Mouse (Mus musculus) spleen, postnatal 4 days (tissue): Measurements from ENCODE around the gene Thoc5.

Experiments used
- DNase-seq, 2 experiments: peaks; one replicate each; pipeline ENCODE4 v3.0.0; 2022; ENCODE audit warnings: low spot score in 2 of 2

Gene Thoc5

DNA sequence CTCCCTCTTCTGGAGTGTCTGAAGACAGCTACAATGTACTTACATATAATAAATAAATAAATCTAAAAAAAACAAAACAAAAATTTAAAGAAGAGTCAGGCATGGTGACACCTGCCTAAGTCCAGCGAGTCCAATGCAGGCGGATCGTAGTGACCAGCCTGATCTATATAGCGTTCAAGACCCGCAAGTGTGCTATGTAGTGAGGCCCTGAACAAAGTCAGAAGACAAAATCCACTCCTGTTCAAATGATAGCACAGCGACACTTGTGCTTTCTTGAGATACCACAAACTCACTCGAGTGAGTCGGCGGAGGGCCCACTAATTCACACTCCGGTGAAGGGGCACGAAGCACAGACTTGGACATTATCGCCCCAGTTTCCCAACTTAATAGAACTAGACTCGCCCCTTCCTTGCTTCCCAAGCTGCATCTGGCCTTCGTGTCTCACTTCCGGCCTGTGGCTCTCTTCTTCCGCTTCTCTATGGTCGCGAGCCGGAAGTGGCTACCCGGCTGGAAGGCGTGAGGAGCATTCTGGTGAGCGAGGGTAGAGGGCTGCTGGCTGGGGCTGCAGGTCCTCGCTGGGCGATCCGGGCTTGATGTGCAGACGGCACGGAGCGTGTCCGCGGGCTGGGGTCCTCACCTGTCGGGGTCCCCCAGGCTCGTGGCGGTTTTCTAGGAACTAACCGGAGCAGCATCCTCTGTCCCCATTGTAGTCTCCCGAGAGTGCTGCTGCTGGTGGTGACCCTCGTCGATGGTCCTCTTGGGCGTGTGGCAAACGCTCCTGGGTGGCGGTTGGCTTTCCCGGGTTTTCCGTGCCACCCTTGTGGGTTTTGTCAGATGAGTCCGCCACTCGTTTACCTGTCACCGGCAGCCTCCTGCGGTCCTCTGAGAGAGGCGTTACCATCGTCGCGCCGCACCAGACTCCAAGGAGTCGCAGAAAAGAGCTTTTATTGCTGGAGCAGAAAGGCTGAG, at the start of gene Thoc5:
TSS of gene Thoc5 (plus strand) at position 473 of the 969 bp plus-strand sequence.
- DNase-seq = peak; percentile 73 to 87

DNA sequence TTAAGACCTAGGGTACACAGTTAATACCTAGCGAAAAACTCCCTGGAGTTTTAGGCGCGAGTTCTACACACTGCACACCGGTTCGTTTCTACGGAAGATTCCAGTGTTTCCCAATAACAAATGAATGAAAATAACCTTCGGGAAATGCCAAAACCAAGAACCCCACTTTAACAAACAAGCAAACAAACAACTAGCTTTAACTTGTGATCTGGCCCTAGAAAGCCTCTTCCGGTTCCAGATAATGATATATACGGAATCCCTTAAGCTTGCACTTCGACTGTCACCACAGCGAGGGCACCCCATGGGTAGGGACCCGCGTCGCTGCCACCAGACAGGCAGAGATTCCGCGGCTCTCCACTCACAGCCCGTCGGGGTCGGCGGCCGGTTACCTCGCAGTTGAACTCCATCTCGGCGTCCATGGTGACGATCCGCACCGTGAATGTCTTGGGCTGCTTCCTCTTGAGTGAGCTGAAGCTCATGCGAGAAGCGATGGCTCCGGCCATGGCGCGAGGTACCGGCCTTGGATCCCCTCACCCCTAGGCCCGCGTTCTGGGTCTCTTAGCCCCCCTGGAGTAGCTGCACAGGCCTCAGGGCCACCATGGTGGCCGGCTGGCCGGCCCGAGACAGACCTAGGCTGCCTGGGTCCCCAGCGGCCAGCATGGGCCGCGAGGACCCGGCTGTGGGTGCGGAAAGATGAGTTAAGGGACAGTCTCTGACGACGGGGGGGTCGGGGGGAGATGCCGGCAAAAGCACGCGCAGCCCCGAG, 46.5 kb upstream of the Thoc5 start:
- peak; percentile 61 to 84 for DNase-seq

DNA sequence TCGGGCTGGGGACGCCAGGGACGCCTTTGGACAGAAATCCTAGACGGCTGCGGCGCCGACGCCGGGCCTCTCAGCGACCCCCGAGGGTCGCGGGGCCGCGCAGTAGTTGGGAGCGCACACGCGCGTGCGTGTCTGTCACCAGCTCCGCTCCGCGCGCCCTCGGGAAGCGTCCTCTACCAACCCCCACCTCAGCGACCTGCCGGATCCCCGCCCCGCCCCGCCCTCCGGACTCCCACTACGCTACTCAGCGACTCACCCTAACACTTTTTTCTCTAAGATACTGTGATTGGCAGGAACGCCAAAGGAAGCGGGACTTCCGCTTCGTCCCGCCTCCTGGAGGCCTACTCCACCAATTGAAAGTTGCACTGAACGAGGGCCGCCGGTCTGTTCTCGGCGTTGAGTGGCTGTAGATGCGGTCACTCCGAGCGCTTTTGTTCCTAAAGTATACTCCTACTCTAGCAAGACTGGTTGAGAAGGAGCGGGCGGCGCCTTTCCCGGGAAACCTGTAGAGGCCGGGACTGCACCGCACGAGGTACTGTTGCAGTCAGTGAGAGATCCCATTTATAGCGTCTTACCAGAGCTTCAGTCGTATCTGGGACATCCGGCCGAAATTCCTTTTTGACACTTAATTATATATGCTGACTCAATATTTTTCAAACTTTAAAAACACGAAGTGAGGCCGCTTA, 45.7 kb upstream of the Thoc5 start, which contains the start of gene Nf2:
TSS of gene Nf2 (minus strand) at position 279 of the 686 bp plus-strand sequence.
- peak; percentile 95 for DNase-seq

DNA sequence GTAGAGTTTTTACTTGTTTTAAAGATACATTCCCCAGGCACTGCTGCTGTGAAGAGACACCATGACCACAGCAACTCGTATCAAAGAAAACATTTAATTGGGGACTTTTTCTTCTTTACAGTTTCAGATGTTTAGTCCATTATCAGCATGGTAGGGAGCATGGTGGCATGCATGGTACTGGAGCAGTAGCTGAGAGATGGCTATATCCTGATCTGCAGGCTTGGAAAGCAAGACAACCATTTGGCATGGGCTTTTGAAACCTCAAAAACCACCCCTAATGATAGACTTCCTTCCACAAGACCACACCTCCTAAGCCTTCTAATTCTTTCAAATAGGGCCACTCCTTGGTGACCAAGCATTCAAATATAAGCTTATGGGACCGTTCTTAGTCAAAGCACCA, 44.7 kb upstream of the Thoc5 start:
- no peak for DNase-seq

- DNase-seq = no peak
Observed at GRCm38 (mm10) chr11:4853021-4853420, 42.1 kb upstream of the Thoc5 start.

DNA sequence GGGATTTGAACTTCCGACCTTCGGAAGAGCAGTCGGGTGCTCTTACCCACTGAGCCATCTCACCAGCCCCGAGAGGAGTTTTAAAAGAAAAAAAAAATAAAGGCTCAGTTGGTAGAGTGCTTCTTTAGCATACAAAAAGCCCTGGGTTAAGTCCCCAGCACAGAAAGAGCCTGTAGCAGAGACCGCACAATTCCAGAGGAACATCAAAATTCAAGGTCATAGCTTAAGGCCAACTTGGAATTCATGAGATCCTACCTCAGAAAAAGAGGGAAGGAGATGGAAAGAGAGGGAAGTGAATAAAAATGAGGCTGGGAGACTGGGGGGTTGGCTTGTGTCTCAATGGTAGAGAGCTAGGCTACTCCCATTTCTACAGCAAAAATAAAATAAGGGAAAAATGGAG, 40.9 kb upstream of the Thoc5 start:
- DNase-seq = no peak

- DNase-seq = no peak
Observed at GRCm38 (mm10) chr11:4858416-4858815, 36.7 kb upstream of the Thoc5 start.

- DNase-seq = no peak
Observed at GRCm38 (mm10) chr11:4860986-4861385, 34.1 kb upstream of the Thoc5 start.

DNA sequence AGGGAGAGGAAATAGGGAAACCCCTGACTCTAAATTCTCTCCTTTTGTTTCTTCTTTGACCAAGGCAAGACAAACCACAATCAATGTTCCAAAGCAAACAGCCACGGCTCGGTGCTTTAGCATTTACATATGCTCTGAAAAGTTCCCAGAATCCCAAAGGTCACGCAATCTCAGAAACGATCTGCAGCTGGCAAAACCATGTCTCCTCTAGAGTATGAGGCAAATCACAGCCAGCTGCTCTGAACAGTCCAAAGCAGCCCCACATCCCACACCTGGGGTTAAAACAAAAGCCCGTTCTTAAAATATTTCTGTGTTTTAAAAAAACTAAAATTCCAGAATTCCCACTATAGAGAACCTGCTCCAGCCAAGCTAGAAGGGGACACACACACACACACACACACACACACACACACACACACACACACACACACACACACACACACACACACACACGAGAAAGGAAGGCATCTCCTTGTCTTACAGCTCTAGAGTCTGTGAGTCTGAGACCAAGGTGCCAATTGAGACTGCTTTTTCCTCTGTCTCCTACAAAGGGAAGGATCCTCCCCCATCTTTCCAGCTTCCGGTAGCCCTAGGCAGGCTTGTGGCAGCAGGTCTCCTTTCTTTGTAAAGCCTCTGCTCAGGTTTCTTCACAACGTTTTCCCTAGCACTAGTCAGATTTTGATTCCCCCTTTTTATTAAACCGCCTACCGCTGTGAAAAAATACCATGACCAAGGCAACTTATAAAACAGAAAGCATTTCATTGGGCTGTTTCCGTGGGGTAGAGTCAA, 33.1 kb upstream of the Thoc5 start:
- no peak for DNase-seq

- no peak for DNase-seq
Observed at GRCm38 (mm10) chr11:4862730-4863129, 32.4 kb upstream of the Thoc5 start.

DNA sequence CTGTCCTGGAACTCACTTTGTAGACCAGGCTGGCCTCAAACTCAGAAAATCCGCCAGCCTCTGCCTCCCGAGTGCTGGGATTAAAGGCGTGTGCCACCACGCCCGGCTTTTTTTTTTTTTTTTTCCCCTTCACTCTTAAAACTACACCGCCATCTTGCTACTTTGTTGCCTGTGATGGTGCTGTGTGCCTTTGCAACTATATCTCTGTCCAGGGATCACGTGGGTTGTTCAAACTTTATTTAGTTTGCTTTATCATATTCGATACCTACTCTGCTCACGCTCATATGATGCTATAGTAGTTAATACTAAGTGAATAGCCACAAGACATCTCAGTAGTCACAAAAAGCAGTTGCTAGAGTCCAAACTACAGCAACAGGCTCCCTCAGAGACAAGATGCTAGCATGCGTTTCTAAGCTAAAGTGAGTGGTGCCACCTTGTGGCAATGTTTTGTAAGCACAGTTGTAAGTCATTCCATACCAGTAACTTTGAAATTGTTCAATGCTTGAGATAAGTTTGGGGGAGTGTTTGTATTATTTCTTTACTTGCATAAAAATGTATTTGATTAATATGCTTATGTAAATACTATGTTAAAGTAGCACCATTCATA, 29.4 kb upstream of the Thoc5 start:
- DNase-seq = peak; percentile 60 to 81

DNA sequence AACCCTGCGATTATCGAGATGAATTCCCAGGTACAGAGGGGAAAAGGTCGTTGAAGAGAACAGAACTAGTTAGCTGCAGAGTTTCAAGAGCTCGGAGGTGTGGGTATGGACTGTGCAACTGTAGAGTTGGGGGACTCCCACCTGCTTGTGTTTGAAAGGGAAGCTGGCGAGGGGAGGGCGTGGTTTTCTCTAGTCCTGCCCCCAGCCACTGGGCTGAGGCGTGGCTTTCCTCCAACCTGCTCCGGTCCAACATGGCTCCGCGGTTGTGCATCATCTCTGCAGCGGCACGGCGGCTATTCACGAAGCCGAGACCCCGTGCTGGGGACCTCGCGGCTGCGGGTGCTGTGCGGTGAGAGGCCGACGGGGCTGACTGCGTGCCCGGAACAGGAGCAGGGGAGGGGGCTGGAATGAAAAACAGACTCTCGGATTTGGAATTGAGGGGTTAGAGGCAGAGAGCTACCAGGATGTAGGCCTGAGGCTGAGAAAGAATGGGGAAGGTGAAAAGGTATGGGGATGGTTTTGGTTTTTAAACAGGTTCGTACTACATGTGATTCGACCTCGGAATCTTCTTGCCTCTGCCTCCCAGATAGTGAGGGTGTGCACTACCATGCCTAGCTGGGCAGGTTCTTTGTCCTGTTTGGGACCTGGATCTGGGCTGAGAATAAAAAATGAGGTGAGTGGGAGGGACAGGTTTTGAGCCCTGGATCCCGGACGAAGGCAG, 21.2 kb upstream of the Thoc5 start, which contains the start of gene Nipsnap1:
TSS of gene Nipsnap1 (plus strand) at position 197 of the 721 bp plus-strand sequence.
- peak; percentile 81 to 88 for DNase-seq

- peak in 1 of 2 experiments; percentile 58 for DNase-seq
Observed at GRCm38 (mm10) chr11:4874551-4874950, 20.6 kb upstream of the Thoc5 start.

DNA sequence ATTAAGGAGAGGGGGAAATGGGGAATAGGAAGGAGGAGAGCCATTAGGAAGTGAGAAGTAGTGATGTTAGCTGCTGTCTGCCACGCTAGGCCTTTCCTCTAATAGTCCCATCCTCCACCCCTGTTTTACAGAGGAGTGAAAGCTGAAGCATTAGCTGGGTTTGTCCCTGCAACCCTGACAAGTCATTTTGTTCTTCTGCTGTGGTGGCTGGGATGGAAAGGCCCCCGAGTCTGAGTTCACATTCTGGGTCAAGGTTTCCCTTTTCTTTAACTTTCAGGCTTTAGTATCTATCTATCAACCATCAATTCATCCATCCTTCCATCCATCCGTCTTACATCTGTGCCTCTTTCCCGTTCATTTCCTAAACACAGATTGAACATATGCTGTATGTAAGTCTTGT, 14.0 kb upstream of the Thoc5 start:
- no peak for DNase-seq

GRCm38 (mm10) chr11:4882892-4883627, 12.1 kb upstream of the Thoc5 start:
- no peak for DNase-seq

GRCm38 (mm10) chr11:4885385-4885903, 9.7 kb upstream of the Thoc5 start:
- peak; percentile 53 to 82 for DNase-seq

- no peak for DNase-seq
Observed at GRCm38 (mm10) chr11:4886987-4887386, 8.1 kb upstream of the Thoc5 start.

GRCm38 (mm10) chr11:4900437-4900836, 5.3 kb downstream of the Thoc5 start:
- peak in 1 of 2 experiments; percentile 27 for DNase-seq

DNA sequence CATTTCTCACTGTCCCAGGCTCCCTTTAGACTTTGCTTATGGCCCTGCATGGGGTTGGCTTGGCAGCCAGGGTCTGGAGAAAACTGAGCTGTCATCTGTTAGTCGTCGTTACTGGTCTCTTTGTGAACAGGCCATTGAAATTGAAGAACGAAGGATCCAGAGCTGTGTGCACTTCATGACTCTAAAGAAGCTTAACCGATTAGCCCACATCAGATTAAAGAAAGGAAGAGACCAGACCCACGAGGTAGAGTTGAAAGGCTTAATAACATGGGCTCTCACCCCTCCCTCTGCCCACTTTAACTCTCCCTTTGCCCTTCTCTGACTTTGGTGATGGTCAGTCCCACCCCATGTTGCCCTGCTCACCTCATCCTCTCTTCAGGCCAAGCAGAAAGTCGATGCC, 6.8 kb downstream of the Thoc5 start:
- no peak for DNase-seq
